Mouse (Mus musculus) forebrain, embryonic 11.5 days (tissue): ENCODE results near the gene Tnnt2. TPM values are rescaled to one million over a fixed set of nuclear protein-coding genes. Genes with fewer than 3 reads are reported as not detected.

Experiments
- ATAC-seq: fragments of 200-750 bp; cut with Nextera tagmentation; replicated peaks from 2 replicates; pipeline ENCODE4 v1.8.0; 2017; ENCODE audit warnings: moderate TSS enrichment; ENCODE audit not compliant: low FRiP score
- DNase-seq: peaks from one replicate; pipeline ENCODE4 v3.0.0-alpha.2; 2017; ENCODE audit warnings: low spot score
- H3K27ac ChIP-seq: fragments of 300-500 bp; sonication (generic); 2 replicates; pipeline ENCODE4 v1.5.1; 2014; ENCODE audit warnings: low read depth, low read length
- H3K27me3 ChIP-seq: fragments of 300-500 bp; sonication (generic); 2 replicates; pipeline ENCODE4 v1.6.1; 2014; ENCODE audit warnings: mild to moderate bottlenecking, low read length, mixed read lengths; ENCODE audit not compliant: control insufficient read depth, insufficient read depth
- H3K36me3 ChIP-seq: fragments of 300-500 bp; sonication (generic); 2 replicates; pipeline ENCODE4 v1.6.1; 2014; ENCODE audit warnings: mild to moderate bottlenecking, low read length, moderate library complexity, mixed read lengths; ENCODE audit not compliant: control insufficient read depth, insufficient read depth
- H3K4me1 ChIP-seq: fragments of 300-500 bp; sonication (generic); replicated peaks from 2 replicates; pipeline ENCODE4 v1.6.1; 2014; ENCODE audit warnings: low read length, mixed read lengths; ENCODE audit not compliant: control insufficient read depth, insufficient read depth
- H3K4me2 ChIP-seq: fragments of 300-500 bp; sonication (generic); 2 replicates; pipeline ENCODE4 v1.6.1; 2014; ENCODE audit warnings: low read depth, mild to moderate bottlenecking, low read length, moderate library complexity, mixed read lengths; ENCODE audit not compliant: severe bottlenecking
- H3K4me3 ChIP-seq: fragments of 300-500 bp; sonication (generic); 2 replicates; pipeline ENCODE4 v1.5.1; 2014; ENCODE audit warnings: low read depth, low read length
- H3K9ac ChIP-seq: fragments of 300-500 bp; sonication (generic); 2 replicates; pipeline ENCODE4 v1.6.1; 2014; ENCODE audit warnings: low read length
- H3K9me3 ChIP-seq: fragments of 300-500 bp; sonication (generic); 2 replicates; pipeline ENCODE4 v1.6.1; 2016; ENCODE audit warnings: low read length, mixed read lengths; ENCODE audit not compliant: control insufficient read depth
- WGBS: fragments of 180-500 bp; shearing (Covaris S2); extraction: QIAGEN DNeasy Blood & Tissue Kit; methylation state at CpG from one replicate; pipeline ENCODE4 v1.1.7; 2014; 5-methylcytosine and 5-hydroxymethylcytosine counted together
- polyA plus RNA-seq: library from polyadenylated mRNA; unstranded; fragments of >200 nt; fragmentation: Nextera tagmentation; extraction: Ambion mirVana; gene quantifications from 2 replicates; pipeline ENCODE4 v1.2.1, GENCODE M21; 2014

Tnnt2 gene
- polyA plus RNA-seq, 1 experiment from 2014 or later: not detected

DNA sequence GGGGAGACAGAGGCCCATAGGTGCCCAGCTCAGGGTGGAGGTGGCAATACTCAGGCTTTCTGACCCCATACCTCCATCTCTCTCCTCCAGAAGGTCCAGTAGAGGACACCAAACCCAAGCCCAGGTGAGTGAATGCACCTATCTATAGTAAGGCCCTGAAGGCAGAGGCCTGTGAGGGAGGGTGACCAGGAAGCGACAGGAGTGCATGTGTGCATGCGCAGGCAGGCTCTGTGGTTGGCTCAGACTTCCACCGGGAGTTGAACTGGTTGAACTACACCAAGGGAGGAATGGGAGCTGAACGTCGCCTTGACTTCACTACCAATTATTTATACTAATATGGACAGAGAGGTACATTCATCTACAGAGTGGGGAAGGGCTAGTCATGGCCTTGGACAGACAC lies 10.5 kb downstream of the Tnnt2 start:
- ATAC-seq: no peak
- DNase-seq: no peak
- WGBS: 72% methylated on average over 5 of the region's 5 CpGs

GRCm38 (mm10) chr1:135847139-135847562 lies 11.0 kb downstream of the Tnnt2 start:
- Histone ChIP-seq H3K4me1 (no peaks in the 10 kb centered on the region; the same call in 1 of the 2 replicates), H3K4me3 (no peak overlapping the region), H3K36me3 (no peaks in the 10 kb centered on the region), H3K9me3 (no peaks in the 10 kb centered on the region), H3K4me2 (no peak overlapping the region), H3K9ac (no peak overlapping the region), H3K27me3 (no peaks in the 10 kb centered on the region), H3K27ac (no peak overlapping the region)
- ATAC-seq (no peak), DNase-seq (peak; percentile 75)
- WGBS: 27% methylated on average over 6 of the region's 6 CpGs

More for the DNA sequence above, 10.5 kb downstream of the Tnnt2 start:
- H3K4me1 ChIP-seq: no peaks in the 10 kb centered on the region; the same call in 1 of the 2 replicates
- H3K4me3 ChIP-seq: no peak overlapping the region
- no peaks in the 10 kb centered on the region for H3K9me3 ChIP-seq
- H3K36me3 ChIP-seq: no peaks in the 10 kb centered on the region
- no peak overlapping the region for H3K4me2 ChIP-seq
- no peak overlapping the region for H3K9ac ChIP-seq
- H3K27ac ChIP-seq: no peak overlapping the region
- no peaks in the 10 kb centered on the region for H3K27me3 ChIP-seq

GRCm38 (mm10) chr1:135847611-135848351 lies 11.6 kb downstream of the Tnnt2 start:
- Histone ChIP-seq H3K27ac (no peak overlapping the region), H3K36me3 (no peaks in the 10 kb centered on the region), H3K4me2 (no peak overlapping the region), H3K9me3 (no peaks in the 10 kb centered on the region), H3K4me1 (no peaks in the 10 kb centered on the region; the same call in 1 of the 2 replicates), H3K9ac (no peak overlapping the region), H3K27me3 (no peaks in the 10 kb centered on the region), H3K4me3 (no peak overlapping the region)
- no peak for DNase-seq
- 83% methylated on average over 16 of the region's 17 CpGs for WGBS
- ATAC-seq: no peak

DNA sequence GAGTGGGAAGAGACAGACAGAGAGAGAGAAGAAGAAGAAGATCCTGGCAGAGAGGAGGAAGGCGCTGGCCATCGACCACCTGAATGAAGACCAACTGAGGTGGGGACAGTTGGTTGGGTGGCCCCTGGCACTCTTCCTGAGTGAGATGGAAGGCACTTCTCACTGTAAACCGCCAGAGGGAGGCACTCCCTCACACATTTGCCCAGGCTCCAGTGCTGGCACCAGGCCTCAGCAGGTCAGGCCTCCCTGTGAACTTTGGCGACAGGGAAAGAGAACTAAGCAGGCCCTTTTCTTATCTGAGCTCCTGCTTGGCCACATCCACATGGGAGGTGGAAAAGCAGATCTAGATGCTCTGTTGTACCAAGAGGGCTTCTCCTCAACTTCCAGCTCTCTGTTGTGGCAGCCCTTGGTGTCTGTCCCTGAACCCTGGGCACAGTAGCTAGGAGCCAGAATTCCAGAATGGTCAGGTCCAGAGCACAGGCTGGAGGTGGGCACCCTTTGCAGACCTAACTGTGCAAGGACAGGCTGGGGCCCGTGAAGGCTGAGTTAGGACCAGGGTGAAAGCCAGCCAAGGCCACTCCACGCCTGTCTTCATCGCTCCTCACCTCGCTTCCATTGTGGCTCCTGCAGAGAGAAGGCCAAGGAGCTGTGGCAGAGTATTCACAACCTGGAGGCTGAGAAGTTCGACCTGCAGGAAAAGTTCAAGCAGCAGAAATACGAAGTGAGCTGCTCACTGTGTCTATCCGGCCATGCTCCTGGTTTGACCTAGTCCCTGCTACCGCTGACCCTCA lies 14.8 kb downstream of the Tnnt2 start:
- WGBS: 76% methylated on average over 12 of the region's 12 CpGs
- H3K4me1 ChIP-seq: no peaks in the 10 kb centered on the region; the same call in 1 of the 2 replicates
- no peak overlapping the region for H3K27ac ChIP-seq
- ATAC-seq (no peak), DNase-seq (no peak)
- no peak overlapping the region for H3K4me3 ChIP-seq
- H3K9ac ChIP-seq: no peak overlapping the region
- no peaks in the 10 kb centered on the region for H3K27me3 ChIP-seq
- no peaks in the 10 kb centered on the region for H3K9me3 ChIP-seq
- H3K4me2 ChIP-seq: no peak overlapping the region
- H3K36me3 ChIP-seq: no peaks in the 10 kb centered on the region

- Histone ChIP-seq H3K4me1 (no peaks in the 10 kb centered on the region; the same call in 1 of the 2 replicates), H3K36me3 (no peaks in the 10 kb centered on the region), H3K27me3 (no peaks in the 10 kb centered on the region), H3K9me3 (no peaks in the 10 kb centered on the region), H3K27ac (no peak overlapping the region), H3K9ac (no peak overlapping the region), H3K4me3 (no peak overlapping the region), H3K4me2 (no peak overlapping the region)
- ATAC-seq (peak; percentile 60; the same call in 1 of the 2 replicates), DNase-seq (no peak)
- 47% methylated on average over 13 of the region's 13 CpGs for WGBS
These were observed 16.0 kb downstream of the Tnnt2 start for GRCm38 (mm10) chr1:135852044-135852756.

GRCm38 (mm10) chr1:135853200-135853599 lies 17.0 kb downstream of the Tnnt2 start:
- no peak overlapping the region for H3K4me2 ChIP-seq
- no peaks in the 10 kb centered on the region for H3K27me3 ChIP-seq
- ATAC-seq: no peak
- H3K9me3 ChIP-seq: no peaks in the 10 kb centered on the region
- DNase-seq: no peak
- 95% methylated on average over 4 of the region's 4 CpGs for WGBS
- H3K4me3 ChIP-seq: no peak overlapping the region
- H3K36me3 ChIP-seq: no peaks in the 10 kb centered on the region
- H3K9ac ChIP-seq: no peak overlapping the region
- H3K27ac ChIP-seq: no peak overlapping the region
- H3K4me1 ChIP-seq: no peaks in the 10 kb centered on the region; the same call in 1 of the 2 replicates

GRCm38 (mm10) chr1:135854591-135855343 lies 18.6 kb downstream of the Tnnt2 start:
- no peak for ATAC-seq
- no peak overlapping the region for H3K4me3 ChIP-seq
- no peak overlapping the region for H3K27ac ChIP-seq
- no peak overlapping the region for H3K4me2 ChIP-seq
- no peaks in the 10 kb centered on the region for H3K36me3 ChIP-seq
- DNase-seq: no peak
- H3K4me1 ChIP-seq: no peaks in the 10 kb centered on the region; the same call in 1 of the 2 replicates
- H3K9me3 ChIP-seq: no peaks in the 10 kb centered on the region
- WGBS: 94% methylated on average over 6 of the region's 6 CpGs
- no peak overlapping the region for H3K9ac ChIP-seq
- H3K27me3 ChIP-seq: no peaks in the 10 kb centered on the region

DNA sequence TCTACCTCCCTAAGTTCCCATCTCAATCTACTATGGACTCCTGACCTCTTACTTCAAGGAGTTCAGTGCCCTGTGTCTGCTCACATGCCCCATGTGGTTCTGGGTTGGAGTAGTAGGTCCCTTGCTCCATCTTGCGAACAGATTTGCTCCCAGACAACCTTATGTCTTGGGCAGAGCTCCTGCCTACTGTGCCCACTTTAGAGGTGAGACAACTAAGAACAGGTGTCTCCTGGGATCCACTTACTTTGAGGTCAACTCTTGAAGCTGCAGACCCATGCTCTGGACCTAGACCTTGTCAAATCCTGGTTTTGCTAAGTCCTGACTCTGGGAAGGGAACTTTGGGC lies 19.2 kb downstream of the Tnnt2 start:
- no peaks in the 10 kb centered on the region for H3K9me3 ChIP-seq
- WGBS: 86% methylated on average over 1 of the region's 1 CpGs
- no peaks in the 10 kb centered on the region for H3K36me3 ChIP-seq
- no peak overlapping the region for H3K4me2 ChIP-seq
- DNase-seq (no peak), ATAC-seq (no peak)
- no peak overlapping the region for H3K27ac ChIP-seq
- no peak overlapping the region for H3K9ac ChIP-seq
- H3K4me1 ChIP-seq: no peaks in the 10 kb centered on the region; the same call in 1 of the 2 replicates
- H3K4me3 ChIP-seq: no peak overlapping the region
- no peaks in the 10 kb centered on the region for H3K27me3 ChIP-seq
